Mouse (Mus musculus) thymus, adult 2 months (tissue): ENCODE data around the gene Irgq. TPM values are rescaled to one million over a fixed set of nuclear protein-coding genes. Genes with fewer than 3 reads are reported as not detected.

ENCODE experiments used
- DNase-seq: peaks from one replicate; pipeline ENCODE4 v3.0.0; 2021
- H3K27ac ChIP-seq: fragments of 200-500 bp; 2 replicates; pipeline ENCODE4 v1.5.1; 2012; ENCODE audit warnings: low read length, control low read depth; ENCODE audit not compliant: control insufficient read depth, insufficient read depth
- H3K27me3 ChIP-seq: fragments of 200-500 bp; 2 replicates; pipeline ENCODE4 v1.6.1; 2012; ENCODE audit warnings: mild to moderate bottlenecking, low read length, moderate library complexity, mixed read lengths; ENCODE audit not compliant: control insufficient read depth, insufficient read depth
- H3K36me3 ChIP-seq: fragments of 200-500 bp; 2 replicates; pipeline ENCODE4 v1.6.1; 2012; ENCODE audit warnings: mild to moderate bottlenecking, low read length, moderate library complexity; ENCODE audit not compliant: control insufficient read depth, insufficient read depth
- H3K4me1 ChIP-seq: fragments of 200-500 bp; replicated peaks from 2 replicates; pipeline ENCODE4 v1.6.1; 2012; ENCODE audit warnings: low read length; ENCODE audit not compliant: control insufficient read depth, insufficient read depth
- H3K4me3 ChIP-seq: fragments of 200-500 bp; 2 replicates; pipeline ENCODE4 v1.5.1; 2012; ENCODE audit warnings: mild to moderate bottlenecking, low read length, control low read depth, moderate library complexity; ENCODE audit not compliant: control insufficient read depth, insufficient read depth
- CTCF ChIP-seq: fragments of 200-500 bp; IDR thresholded peaks from 2 replicates; pipeline ENCODE4 v1.5.1; 2012; ENCODE audit warnings: mild to moderate bottlenecking, control low read depth, low read length, moderate library complexity, borderline replicate concordance; ENCODE audit not compliant: control insufficient read depth, poor library complexity, insufficient read depth; ENCODE audit errors: extremely low read depth
- POLR2A ChIP-seq: fragments of 200-500 bp; IDR thresholded peaks from 2 replicates; pipeline ENCODE4 v1.6.1; 2012; ENCODE audit warnings: mild to moderate bottlenecking, low read length, control low read depth, moderate library complexity; ENCODE audit not compliant: control insufficient read depth, poor library complexity, insufficient read depth; ENCODE audit errors: extremely low read depth
- WGBS: fragments of 180-500 bp; shearing (Covaris S2); methylation state at CpG from one replicate; pipeline ENCODE4 v1.1.7; 2018; 5-methylcytosine and 5-hydroxymethylcytosine counted together
- polyA plus RNA-seq: library from polyadenylated mRNA; depleted of rRNA; stranded (reverse); fragments of >200 nt; gene quantifications from 2 replicates; pipeline ENCODE4 v1.2.3, GENCODE M21; 2012

Irgq gene
- polyA plus RNA-seq, 1 experiment, result 34.7 TPM

- TF ChIP-seq CTCF, result no peak
- no peak for TF ChIP-seq POLR2A
- 60% methylated on average over 11 of the region's 11 CpGs for WGBS
- no peak for DNase-seq
These were observed 909 bp upstream of the Irgq start for GRCm38 (mm10) chr7:24529580-24529979.

GRCm38 (mm10) chr7:24531211-24531971, 902 bp downstream of the Irgq start:
- peak overlapping the region; percentile 70 for H3K4me3 ChIP-seq
- peaks cover 21% of the 10 kb centered on the region for H3K4me1 ChIP-seq
- TF ChIP-seq CTCF (peak; percentile 70; the same call in 1 of the 2 replicates), POLR2A (peak; percentile 38; the same call in 1 of the 2 replicates)
- DNase-seq, result peak; percentile 76
- no peaks in the 10 kb centered on the region for H3K27me3 ChIP-seq
- peak overlapping the region; percentile 4; the same call in 1 of the 2 replicates for H3K27ac ChIP-seq
- 3% methylated on average over 43 of the region's 43 CpGs for WGBS
- peaks cover 7% of the 10 kb centered on the region; the same call in 1 of the 2 replicates for H3K36me3 ChIP-seq

More at GRCm38 (mm10) chr7:24529580-24529979, 909 bp upstream of the Irgq start:
- peaks cover 7% of the 10 kb centered on the region; the same call in 1 of the 2 replicates for H3K36me3 ChIP-seq
- no peak overlapping the region for H3K27ac ChIP-seq
- no peaks in the 10 kb centered on the region for H3K27me3 ChIP-seq
- H3K4me3 ChIP-seq, result peak overlapping the region; percentile 70
- peaks cover 21% of the 10 kb centered on the region for H3K4me1 ChIP-seq

DNA sequence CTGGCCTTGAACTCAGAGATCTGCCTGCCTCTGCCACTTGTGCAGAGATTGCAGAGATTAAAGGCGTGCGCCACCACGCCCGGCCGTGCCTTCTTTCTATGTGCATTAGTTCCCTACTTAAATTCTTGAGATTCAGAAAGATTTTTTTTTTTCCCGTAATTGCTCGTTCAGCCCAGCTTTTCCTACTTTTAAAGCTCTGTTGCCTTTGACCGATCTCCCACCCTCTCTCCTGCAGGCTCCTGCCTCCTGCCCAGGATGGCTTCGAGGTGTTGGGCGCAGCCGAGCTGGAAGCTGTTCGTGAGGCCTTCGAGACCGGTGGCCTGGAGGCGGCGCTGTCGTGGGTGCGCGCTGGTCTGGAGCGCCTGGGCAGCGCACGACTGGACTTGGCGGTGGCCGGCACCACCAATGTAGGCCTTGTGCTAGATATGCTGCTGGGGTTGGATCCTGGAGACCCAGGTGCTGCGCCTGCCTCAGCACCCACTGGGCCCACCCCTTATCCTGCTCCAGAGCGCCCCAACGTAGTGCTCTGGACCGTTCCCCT, 2.6 kb downstream of the Irgq start:
- TF ChIP-seq POLR2A (no peak), CTCF (no peak)
- Histone ChIP-seq H3K27ac (no peak overlapping the region), H3K4me3 (no peak overlapping the region), H3K4me1 (peaks cover 21% of the 10 kb centered on the region), H3K36me3 (peaks cover 7% of the 10 kb centered on the region; the same call in 1 of the 2 replicates), H3K27me3 (no peaks in the 10 kb centered on the region)
- WGBS, result over 99% methylated on average over 28 of the region's 28 CpGs
- DNase-seq, result no peak

- no peak for TF ChIP-seq POLR2A
- no peak for TF ChIP-seq CTCF
- 96% methylated on average over 42 of the region's 42 CpGs for WGBS
- DNase-seq, result no peak
- H3K27me3 ChIP-seq, result no peaks in the 10 kb centered on the region
- peaks cover 7% of the 10 kb centered on the region; the same call in 1 of the 2 replicates for H3K36me3 ChIP-seq
- H3K27ac ChIP-seq, result no peak overlapping the region
- no peak overlapping the region for H3K4me3 ChIP-seq
- peaks cover 21% of the 10 kb centered on the region for H3K4me1 ChIP-seq
These were observed 3.3 kb downstream of the Irgq start for GRCm38 (mm10) chr7:24533806-24534205.

- no peak for DNase-seq
- peaks cover 21% of the 10 kb centered on the region for H3K4me1 ChIP-seq
- no peak overlapping the region for H3K4me3 ChIP-seq
- TF ChIP-seq POLR2A, result no peak
- no peak for TF ChIP-seq CTCF
- H3K27me3 ChIP-seq, result no peaks in the 10 kb centered on the region
- no peak overlapping the region for H3K27ac ChIP-seq
- H3K36me3 ChIP-seq, result peaks cover 7% of the 10 kb centered on the region; the same call in 1 of the 2 replicates
- WGBS, result 95% methylated on average over 19 of the region's 19 CpGs
These were observed 3.8 kb downstream of the Irgq start for GRCm38 (mm10) chr7:24534301-24534700.

DNA sequence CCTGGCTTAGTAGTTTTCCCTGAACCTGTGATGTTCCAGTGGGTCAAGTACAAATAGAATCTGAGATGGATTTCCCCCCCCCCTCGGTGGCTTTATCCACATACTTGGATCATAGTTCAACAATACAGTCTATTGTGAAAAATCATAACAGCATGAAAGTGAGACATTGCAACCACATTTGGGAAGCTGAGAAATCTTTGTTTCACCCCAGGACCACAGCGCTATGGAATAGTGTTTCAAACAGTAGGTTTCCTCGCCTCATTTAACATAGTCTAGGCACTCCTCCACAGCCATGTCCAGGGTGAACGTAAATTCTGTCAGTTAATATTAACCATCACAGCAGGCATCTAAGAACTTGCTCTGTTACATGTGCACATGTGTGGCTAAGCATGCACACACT, 6.6 kb downstream of the Irgq start:
- Histone ChIP-seq H3K27ac (no peak overlapping the region), H3K4me1 (peaks cover 3% of the 10 kb centered on the region; the same call in 1 of the 2 replicates), H3K4me3 (no peak overlapping the region), H3K27me3 (no peaks in the 10 kb centered on the region), H3K36me3 (peaks cover 7% of the 10 kb centered on the region; the same call in 1 of the 2 replicates)
- TF ChIP-seq CTCF, result no peak
- TF ChIP-seq POLR2A, result no peak
- no peak for DNase-seq
- WGBS, result 93% methylated on average over 4 of the region's 4 CpGs

DNA sequence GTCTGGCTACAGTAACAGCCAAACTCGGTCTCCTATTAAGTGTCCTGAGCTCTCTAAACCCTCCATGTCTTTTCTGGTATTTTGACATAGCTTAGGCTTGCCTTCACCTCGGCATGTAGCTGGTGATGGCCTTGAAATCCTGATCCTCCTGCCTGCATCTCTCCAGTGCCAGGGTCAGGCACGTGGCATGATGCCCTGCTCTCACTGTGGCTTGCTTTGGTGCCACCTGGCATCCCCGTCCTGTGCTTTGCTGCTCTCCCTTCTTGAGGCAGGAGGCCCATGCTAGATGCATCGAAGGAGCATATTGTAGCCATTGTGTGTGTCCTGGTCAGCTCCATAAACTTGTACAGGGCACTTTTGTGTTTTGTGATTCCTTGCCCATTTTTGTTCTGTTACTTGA, 7.1 kb downstream of the Irgq start:
- TF ChIP-seq CTCF, result no peak
- TF ChIP-seq POLR2A, result no peak
- no peaks in the 10 kb centered on the region for H3K4me1 ChIP-seq
- no peaks in the 10 kb centered on the region for H3K27me3 ChIP-seq
- no peak overlapping the region for H3K27ac ChIP-seq
- no peak overlapping the region for H3K4me3 ChIP-seq
- H3K36me3 ChIP-seq, result peaks cover 7% of the 10 kb centered on the region; the same call in 1 of the 2 replicates
- no peak for DNase-seq
- 80% methylated on average over 5 of the region's 5 CpGs for WGBS
